7 mouse cellular contexts compared by ENCODE assay signal in genomic region chr9:44318076-44318825, GRCm38 (mm10). TPM values are rescaled to one million over a fixed set of nuclear protein-coding genes. Genes with fewer than 3 reads are reported as not detected.
A peak's percentile ranks its signal among the peaks of the same experiment; 100 is the strongest.
DNase-seq lines count a peak whose midpoint lies in the region; ATAC-seq and TF ChIP-seq lines count a peak whose summit lies in the region.

No protein-coding gene starts in this region.

- WGBS in neural tube, embryonic 11.5 days = 70% methylated on average over 5 of the region's 5 CpGs
- WGBS in hindbrain, embryonic 13.5 days = 74% methylated on average over 5 of the region's 5 CpGs
- WGBS in limb, embryonic 15.5 days = 73% methylated on average over 5 of the region's 5 CpGs
- WGBS in stomach, postnatal 0 days = 55% methylated on average over 5 of the region's 5 CpGs

- peak overlapping the region; percentile 91; the same call in 1 of the 2 replicates for H3K4me3 ChIP-seq in neural tube, embryonic 11.5 days (ENCODE audit: low read depth, low read length)
- H3K4me3 ChIP-seq in hindbrain, embryonic 13.5 days = peak overlapping the region; percentile 97
- H3K4me3 ChIP-seq in limb, embryonic 15.5 days = peak overlapping the region; percentile 92
- peak overlapping the region; percentile 92 for H3K4me3 ChIP-seq in stomach, postnatal 0 days (ENCODE audit: low read depth, low read length)

- H3K4me2 ChIP-seq in neural tube, embryonic 11.5 days (ENCODE audit: low read depth) = peak overlapping the region; percentile 93
- peak overlapping the region; percentile 94 for H3K4me2 ChIP-seq in hindbrain, embryonic 13.5 days
- H3K4me2 ChIP-seq in limb, embryonic 15.5 days = peak overlapping the region; percentile 94
- peak overlapping the region; percentile 97 for H3K4me2 ChIP-seq in stomach, postnatal 0 days (replicated peaks; ENCODE audit: low read depth)

- no peaks in the 10 kb centered on the region for H3K27me3 ChIP-seq in neural tube, embryonic 11.5 days (ENCODE audit: control insufficient read depth, insufficient read depth, low read length)
- H3K27me3 ChIP-seq in hindbrain, embryonic 13.5 days = no peaks in the 10 kb centered on the region
- no peaks in the 10 kb centered on the region for H3K27me3 ChIP-seq in limb, embryonic 15.5 days
- no peaks in the 10 kb centered on the region for H3K27me3 ChIP-seq in stomach, postnatal 0 days (ENCODE audit: control insufficient read depth, insufficient read depth, low read length)

- no peak for ATAC-seq in neural tube, embryonic 11.5 days (ENCODE audit: insufficient read depth, low FRiP score, low TSS enrichment)
- ATAC-seq in hindbrain, embryonic 13.5 days (ENCODE audit: low FRiP score) = no peak
- no peak for ATAC-seq in limb, embryonic 15.5 days (ENCODE audit: insufficient number of reproducible peaks, low FRiP score, low TSS enrichment, low read depth)
- no peak for ATAC-seq in stomach, postnatal 0 days (ENCODE audit: low FRiP score, low TSS enrichment)

- H3K4me1 ChIP-seq in neural tube, embryonic 11.5 days (ENCODE audit: control insufficient read depth, insufficient read depth, low read length) = peaks cover 21% of the 10 kb centered on the region
- peaks cover 47% of the 10 kb centered on the region for H3K4me1 ChIP-seq in hindbrain, embryonic 13.5 days (replicated peaks)
- peaks cover 24% of the 10 kb centered on the region for H3K4me1 ChIP-seq in limb, embryonic 15.5 days
- no peaks in the 10 kb centered on the region; the same call in none of the 2 replicates for H3K4me1 ChIP-seq in stomach, postnatal 0 days (replicated peaks; ENCODE audit: control insufficient read depth, insufficient read depth)

- H3K36me3 ChIP-seq in neural tube, embryonic 11.5 days (ENCODE audit: control insufficient read depth, insufficient read depth, low read length) = peaks cover 12% of the 10 kb centered on the region
- peaks cover 42% of the 10 kb centered on the region for H3K36me3 ChIP-seq in hindbrain, embryonic 13.5 days
- peaks cover 39% of the 10 kb centered on the region for H3K36me3 ChIP-seq in limb, embryonic 15.5 days
- H3K36me3 ChIP-seq in stomach, postnatal 0 days (ENCODE audit: control insufficient read depth, insufficient read depth, low read length) = peaks cover 22% of the 10 kb centered on the region

- TF ChIP-seq EP300 in stomach, postnatal 0 days (optimal IDR thresholded peaks at IDR 0.05) = no peak

- no peak for DNase-seq in neural tube, embryonic 11.5 days (ENCODE audit: low spot score)
- DNase-seq in neural tube, embryonic 10.5 days (ENCODE audit: extremely low spot score, low spot score) = no peak
- peak; percentile 37 for DNase-seq in stomach, postnatal 0 days (ENCODE audit: low spot score)
- no peak for DNase-seq in embryo, embryonic 10 days (ENCODE audit: low spot score)
- DNase-seq in urinary bladder, postnatal 25 days (ENCODE audit: low spot score) = no peak

- no peak overlapping the region for H3K27ac ChIP-seq in neural tube, embryonic 11.5 days (ENCODE audit: low read depth, low read length)
- H3K27ac ChIP-seq in hindbrain, embryonic 13.5 days = no peak overlapping the region
- no peak overlapping the region for H3K27ac ChIP-seq in limb, embryonic 15.5 days
- no peak overlapping the region for H3K27ac ChIP-seq in stomach, postnatal 0 days (replicated peaks)

- no peaks in the 10 kb centered on the region for H3K9me3 ChIP-seq in neural tube, embryonic 11.5 days (ENCODE audit: control insufficient read depth, low read length)
- H3K9me3 ChIP-seq in hindbrain, embryonic 13.5 days = no peaks in the 10 kb centered on the region
- H3K9me3 ChIP-seq in limb, embryonic 15.5 days = no peaks in the 10 kb centered on the region
- no peaks in the 10 kb centered on the region for H3K9me3 ChIP-seq in stomach, postnatal 0 days (ENCODE audit: control insufficient read depth, low read length)

- peak overlapping the region; percentile 14 for H3K9ac ChIP-seq in neural tube, embryonic 11.5 days (ENCODE audit: low read length)
- peak overlapping the region; percentile 98 for H3K9ac ChIP-seq in hindbrain, embryonic 13.5 days
- no peak overlapping the region for H3K9ac ChIP-seq in limb, embryonic 15.5 days
- 0 out of 2 replicates have a peak overlapping the region, but pooled peaks have one; percentile 19 for H3K9ac ChIP-seq in stomach, postnatal 0 days (ENCODE audit: low read length)

- TF ChIP-seq CTCF in stomach, postnatal 0 days (IDR thresholded peaks at IDR 0.05; ENCODE audit: low read depth) = no peak

RNA-seq across cellular contexts. Expression of gene C2cd2l, which starts 1.8 kb away (rescaled TPM):
- polyA plus RNA-seq in neural tube, embryonic 11.5 days (2014; fragmentation: Nextera tagmentation; extraction: Ambion mirVana) = 14.9 and 17.1 TPM in 2 replicates
- polyA plus RNA-seq in hindbrain, embryonic 13.5 days (2015; fragmentation: Nextera tagmentation; extraction: Ambion mirVana) = 19.1 and 21.6 TPM in 2 replicates
- 6.9 and 7.1 TPM in 2 replicates for polyA plus RNA-seq in limb, embryonic 15.5 days (2015; fragmentation: Nextera tagmentation; extraction: Ambion mirVana)
- 7.4 and 7.5 TPM in 2 replicates for polyA plus RNA-seq in stomach, postnatal 0 days (2015; fragmentation: Nextera tagmentation; extraction: Ambion mirVana)

RNA-seq across cellular contexts. Expression of gene Dpagt1, which starts 7.6 kb away (rescaled TPM):
- polyA plus RNA-seq in neural tube, embryonic 11.5 days (2014; fragmentation: Nextera tagmentation; extraction: Ambion mirVana) = 47.6 and 48.6 TPM in 2 replicates
- 37.0 and 40.4 TPM in 2 replicates for polyA plus RNA-seq in hindbrain, embryonic 13.5 days (2015; fragmentation: Nextera tagmentation; extraction: Ambion mirVana)
- 37.7 and 38.0 TPM in 2 replicates for polyA plus RNA-seq in limb, embryonic 15.5 days (2015; fragmentation: Nextera tagmentation; extraction: Ambion mirVana)
- 26.9 and 27.8 TPM in 2 replicates for polyA plus RNA-seq in stomach, postnatal 0 days (2015; fragmentation: Nextera tagmentation; extraction: Ambion mirVana)

RNA-seq across cellular contexts. Expression of gene Hinfp, which starts 12.8 kb away (rescaled TPM):
- 23.6 and 26.9 TPM in 2 replicates for polyA plus RNA-seq in neural tube, embryonic 11.5 days (2014; fragmentation: Nextera tagmentation; extraction: Ambion mirVana)
- polyA plus RNA-seq in hindbrain, embryonic 13.5 days (2015; fragmentation: Nextera tagmentation; extraction: Ambion mirVana) = 31.4 and 36.6 TPM in 2 replicates
- polyA plus RNA-seq in limb, embryonic 15.5 days (2015; fragmentation: Nextera tagmentation; extraction: Ambion mirVana) = 24.2 and 24.9 TPM in 2 replicates
- polyA plus RNA-seq in stomach, postnatal 0 days (2015; fragmentation: Nextera tagmentation; extraction: Ambion mirVana) = 8.9 and 9.4 TPM in 2 replicates

RNA-seq across cellular contexts. Expression of gene H2afx, which starts 16.2 kb away (rescaled TPM):
- polyA plus RNA-seq in neural tube, embryonic 11.5 days (2014; fragmentation: Nextera tagmentation; extraction: Ambion mirVana) = 366 and 382 TPM in 2 replicates
- 145 and 151 TPM in 2 replicates for polyA plus RNA-seq in hindbrain, embryonic 13.5 days (2015; fragmentation: Nextera tagmentation; extraction: Ambion mirVana)
- 252 and 254 TPM in 2 replicates for polyA plus RNA-seq in limb, embryonic 15.5 days (2015; fragmentation: Nextera tagmentation; extraction: Ambion mirVana)
- 78.7 and 93.6 TPM in 2 replicates for polyA plus RNA-seq in stomach, postnatal 0 days (2015; fragmentation: Nextera tagmentation; extraction: Ambion mirVana)

RNA-seq across cellular contexts. Expression of gene Hmbs, which starts 25.8 kb away (rescaled TPM):
- 139 and 140 TPM in 2 replicates for polyA plus RNA-seq in neural tube, embryonic 11.5 days (2014; fragmentation: Nextera tagmentation; extraction: Ambion mirVana)
- 66.8 and 70.8 TPM in 2 replicates for polyA plus RNA-seq in hindbrain, embryonic 13.5 days (2015; fragmentation: Nextera tagmentation; extraction: Ambion mirVana)
- 88.7 and 95.1 TPM in 2 replicates for polyA plus RNA-seq in limb, embryonic 15.5 days (2015; fragmentation: Nextera tagmentation; extraction: Ambion mirVana)
- 68.8 and 71.5 TPM in 2 replicates for polyA plus RNA-seq in stomach, postnatal 0 days (2015; fragmentation: Nextera tagmentation; extraction: Ambion mirVana)
